Mouse (Mus musculus): Measurements from ENCODE around the gene Kdm3a. TPM values are rescaled to one million over a fixed set of nuclear protein-coding genes. Genes with fewer than 3 reads are reported as not detected.

Kdm3a gene
- polyA plus RNA-seq, 1 experiment = 6.5 TPM

DNA sequence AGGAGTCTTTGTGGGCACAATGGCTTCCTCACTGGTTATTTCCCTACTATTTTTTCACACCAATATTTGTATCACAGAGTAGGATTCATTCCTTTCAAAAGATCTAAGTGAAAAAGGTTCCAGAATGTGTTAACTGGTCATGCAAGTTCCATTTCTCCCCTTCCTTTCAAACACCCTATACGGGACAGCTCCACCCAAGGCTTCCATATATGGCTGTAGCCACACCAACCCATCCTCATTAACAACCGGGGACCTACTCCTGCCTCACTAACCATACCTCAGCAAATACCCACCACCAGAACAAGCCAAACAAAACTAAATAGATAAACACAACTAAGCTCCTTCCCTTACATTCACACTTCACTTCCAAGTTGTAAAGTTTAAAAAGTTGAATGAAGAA lies 1.6 kb downstream of the Kdm3a start:
- peak overlapping the region; percentile 98 for H3K4me3 ChIP-seq (replicated peaks)
- H3K27me3 ChIP-seq (replicated peaks) = no peaks in the 10 kb centered on the region
- no peaks in the 10 kb centered on the region for H3K9me3 ChIP-seq
- peaks cover 50% of the 10 kb centered on the region for H3K36me3 ChIP-seq (replicated peaks; ENCODE audit: low read length)
- peaks cover 39% of the 10 kb centered on the region for H3K4me1 ChIP-seq
- TF ChIP-seq GATA1 (IDR thresholded peaks at IDR 0.05; ENCODE audit: borderline replicate concordance, low read length) (no peak), FLI1 (IDR thresholded peaks at IDR 0.05; ENCODE audit: low read length) (no peak)

DNA sequence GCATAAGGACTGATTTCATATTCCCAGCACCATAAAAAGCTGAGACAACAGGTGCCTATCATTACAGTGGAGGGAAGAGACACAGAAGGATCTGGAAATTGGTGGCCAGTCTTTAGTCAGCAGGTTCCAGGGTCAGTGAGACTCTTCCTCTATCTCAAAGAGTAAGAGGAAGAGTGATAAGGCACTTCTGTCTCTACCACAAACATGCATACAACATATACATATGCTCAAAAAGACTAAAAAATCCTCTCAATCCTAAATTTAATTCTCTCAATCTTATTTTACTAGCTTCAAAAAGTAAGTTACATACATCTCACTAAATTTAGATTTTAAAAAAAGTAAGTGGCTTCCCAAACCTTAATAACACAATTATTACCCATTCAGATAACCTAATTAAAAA lies 5.5 kb downstream of the Kdm3a start:
- Histone ChIP-seq H3K4me1 (peaks cover 43% of the 10 kb centered on the region), H3K36me3 (replicated peaks; ENCODE audit: low read length) (peaks cover 89% of the 10 kb centered on the region), H3K4me3 (replicated peaks) (no peak overlapping the region), H3K27me3 (replicated peaks) (no peaks in the 10 kb centered on the region), H3K9me3 (no peaks in the 10 kb centered on the region)
- no peak for TF ChIP-seq FLI1 (IDR thresholded peaks at IDR 0.05; ENCODE audit: low read length)
- no peak for TF ChIP-seq GATA1 (IDR thresholded peaks at IDR 0.05; ENCODE audit: borderline replicate concordance, low read length)

DNA sequence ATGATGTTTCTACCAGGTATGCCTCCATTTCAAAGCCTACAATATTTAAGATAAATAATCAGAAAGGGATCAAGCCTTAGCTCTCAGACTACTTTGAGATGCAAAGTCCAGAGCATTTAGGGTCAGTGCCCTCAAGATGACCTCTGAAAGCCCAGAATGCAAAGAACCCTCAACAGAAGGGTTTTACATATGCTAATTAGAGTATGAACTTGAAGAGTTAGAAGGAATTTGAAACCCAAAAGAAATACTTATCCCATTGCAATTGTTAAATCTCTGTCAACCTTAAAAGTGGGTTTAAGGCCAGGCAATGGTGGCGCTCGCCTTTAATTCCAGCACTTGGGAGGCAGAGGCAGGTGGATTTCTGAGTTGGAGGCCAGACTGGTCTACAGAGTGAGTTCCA lies 6.8 kb downstream of the Kdm3a start:
- Histone ChIP-seq H3K4me1 (peaks cover 40% of the 10 kb centered on the region), H3K27me3 (replicated peaks) (no peaks in the 10 kb centered on the region), H3K9me3 (no peaks in the 10 kb centered on the region), H3K4me3 (replicated peaks) (no peak overlapping the region), H3K36me3 (replicated peaks; ENCODE audit: low read length) (peaks cover 98% of the 10 kb centered on the region)
- TF ChIP-seq FLI1 (IDR thresholded peaks at IDR 0.05; ENCODE audit: low read length) (no peak), GATA1 (IDR thresholded peaks at IDR 0.05; ENCODE audit: borderline replicate concordance, low read length) (no peak)

DNA sequence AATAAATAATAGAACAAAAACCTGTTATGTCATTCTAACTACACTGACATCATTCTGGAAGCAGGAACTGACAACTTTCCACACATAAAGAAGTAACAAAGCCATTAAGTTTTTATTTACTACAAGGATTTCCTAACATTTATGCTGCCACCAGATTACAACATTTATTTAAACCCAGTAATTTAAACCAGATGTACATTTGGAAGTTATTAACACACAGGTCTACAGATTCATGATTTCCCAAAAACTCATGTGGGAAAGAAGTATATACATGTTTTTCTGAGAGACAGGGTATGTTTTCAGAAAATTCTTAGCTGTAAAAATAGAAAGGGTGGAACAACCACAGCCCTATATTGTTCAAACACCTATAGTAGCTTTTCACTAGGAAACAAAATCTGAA lies 8.1 kb downstream of the Kdm3a start:
- no peaks in the 10 kb centered on the region for H3K27me3 ChIP-seq (replicated peaks)
- H3K4me3 ChIP-seq (replicated peaks) = no peak overlapping the region
- TF ChIP-seq GATA1 (IDR thresholded peaks at IDR 0.05; ENCODE audit: borderline replicate concordance, low read length) (no peak), FLI1 (IDR thresholded peaks at IDR 0.05; ENCODE audit: low read length) (no peak)
- peaks cover 28% of the 10 kb centered on the region for H3K4me1 ChIP-seq
- no peaks in the 10 kb centered on the region for H3K9me3 ChIP-seq
- peaks cover 98% of the 10 kb centered on the region for H3K36me3 ChIP-seq (replicated peaks; ENCODE audit: low read length)

DNA sequence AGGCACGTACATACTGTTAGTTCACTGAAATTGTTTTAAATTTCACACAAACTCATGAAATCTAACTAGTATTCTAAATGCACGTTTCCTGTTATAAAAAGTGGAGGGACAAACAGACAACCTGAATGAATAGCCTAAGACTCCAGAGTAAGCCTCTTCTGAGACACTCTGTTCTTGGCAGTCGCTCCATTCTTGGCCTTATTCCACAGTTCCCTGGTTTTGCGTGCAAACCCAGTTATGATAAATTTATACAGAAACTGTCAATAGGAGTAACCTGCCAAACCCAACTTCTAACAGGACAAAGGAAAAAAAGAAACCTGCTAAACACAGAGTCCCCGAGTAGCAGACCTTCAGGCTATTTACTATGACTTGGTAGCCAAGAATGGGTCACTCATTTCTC lies 10.8 kb downstream of the Kdm3a start:
- no peaks in the 10 kb centered on the region for H3K9me3 ChIP-seq
- peaks cover 99% of the 10 kb centered on the region for H3K36me3 ChIP-seq (replicated peaks; ENCODE audit: low read length)
- no peak overlapping the region for H3K4me3 ChIP-seq (replicated peaks)
- TF ChIP-seq FLI1 (IDR thresholded peaks at IDR 0.05; ENCODE audit: low read length) = no peak
- no peak for TF ChIP-seq GATA1 (IDR thresholded peaks at IDR 0.05; ENCODE audit: borderline replicate concordance, low read length)
- no peaks in the 10 kb centered on the region for H3K27me3 ChIP-seq (replicated peaks)
- H3K4me1 ChIP-seq = peaks cover 10% of the 10 kb centered on the region

DNA sequence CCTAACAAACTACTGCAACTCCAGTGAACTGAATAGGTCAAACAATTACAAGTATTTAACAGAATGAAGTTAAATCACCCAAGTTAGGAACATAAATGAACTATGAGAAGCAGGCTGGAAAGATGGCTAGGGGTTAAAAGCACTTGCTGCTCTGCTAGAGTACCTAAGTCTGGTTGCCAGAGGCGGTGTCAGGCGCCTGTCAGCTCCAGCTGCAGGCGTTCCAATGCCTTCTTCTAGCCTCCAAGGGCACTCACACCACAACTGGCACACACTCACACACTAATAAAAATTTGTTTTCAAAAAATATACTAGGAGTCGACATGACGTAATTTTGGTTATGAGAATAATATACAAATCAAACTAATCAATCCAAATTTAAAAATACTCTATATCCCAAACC lies 11.2 kb downstream of the Kdm3a start:
- no peaks in the 10 kb centered on the region for H3K9me3 ChIP-seq
- H3K4me1 ChIP-seq = peaks cover 14% of the 10 kb centered on the region
- H3K36me3 ChIP-seq (replicated peaks; ENCODE audit: low read length) = peaks cover 99% of the 10 kb centered on the region
- no peak overlapping the region for H3K4me3 ChIP-seq (replicated peaks)
- TF ChIP-seq GATA1 (IDR thresholded peaks at IDR 0.05; ENCODE audit: borderline replicate concordance, low read length) (no peak), FLI1 (IDR thresholded peaks at IDR 0.05; ENCODE audit: low read length) (no peak)
- H3K27me3 ChIP-seq (replicated peaks) = no peaks in the 10 kb centered on the region

DNA sequence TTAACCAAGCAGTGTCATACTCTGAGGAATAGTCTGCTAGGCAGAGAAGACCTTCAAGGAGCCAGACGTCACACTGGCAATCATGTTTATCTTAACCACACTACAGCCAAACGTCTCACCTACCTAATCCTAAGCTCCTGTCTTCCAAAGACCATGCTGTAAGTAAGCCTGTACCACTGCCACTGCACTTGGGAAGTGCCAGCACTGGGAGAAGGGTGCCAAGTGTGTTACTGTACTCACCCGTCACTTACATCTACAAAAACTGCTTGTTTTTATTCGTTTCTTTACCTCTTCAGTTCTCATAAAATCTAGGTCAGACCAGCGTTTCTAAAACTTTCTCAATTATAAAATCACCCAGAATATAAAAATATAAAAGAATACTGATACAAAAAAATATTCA lies 15.8 kb downstream of the Kdm3a start:
- Histone ChIP-seq H3K4me3 (replicated peaks) (no peak overlapping the region), H3K36me3 (replicated peaks; ENCODE audit: low read length) (peaks cover 100% of the 10 kb centered on the region)

DNA sequence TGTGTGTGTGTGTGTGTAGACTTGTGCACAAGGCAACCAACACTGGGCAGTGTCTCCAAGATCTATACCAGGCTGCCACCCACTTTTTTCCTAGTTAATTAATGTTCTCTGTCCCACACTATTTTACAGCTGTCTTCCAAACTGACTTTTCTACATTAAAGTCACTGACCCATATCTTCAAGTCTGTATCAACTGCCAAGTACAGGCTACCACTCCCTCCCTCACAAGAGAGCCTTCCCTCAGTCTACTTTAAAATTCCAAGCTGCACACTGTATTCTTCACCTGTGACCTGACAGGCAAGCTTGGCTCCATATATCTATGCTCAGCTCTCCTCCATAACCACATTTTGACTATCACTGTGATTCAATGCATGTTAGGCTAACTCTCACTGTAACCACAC lies 19.6 kb downstream of the Kdm3a start:
- TF ChIP-seq GATA1 (IDR thresholded peaks at IDR 0.05; ENCODE audit: borderline replicate concordance, low read length) (no peak), FLI1 (IDR thresholded peaks at IDR 0.05; ENCODE audit: low read length) (no peak)
- no peaks in the 10 kb centered on the region for H3K27me3 ChIP-seq (replicated peaks)
- H3K4me3 ChIP-seq (replicated peaks) = no peak overlapping the region
- H3K36me3 ChIP-seq (replicated peaks; ENCODE audit: low read length) = peaks cover 100% of the 10 kb centered on the region
- H3K4me1 ChIP-seq = peaks cover 10% of the 10 kb centered on the region
- H3K9me3 ChIP-seq = no peaks in the 10 kb centered on the region

More for the DNA sequence above, 15.8 kb downstream of the Kdm3a start:
- Histone ChIP-seq H3K27me3 (replicated peaks) (no peaks in the 10 kb centered on the region), H3K4me1 (peaks cover 10% of the 10 kb centered on the region), H3K9me3 (no peaks in the 10 kb centered on the region)
- TF ChIP-seq GATA1 (IDR thresholded peaks at IDR 0.05; ENCODE audit: borderline replicate concordance, low read length) = no peak
- TF ChIP-seq FLI1 (IDR thresholded peaks at IDR 0.05; ENCODE audit: low read length) = no peak

DNA sequence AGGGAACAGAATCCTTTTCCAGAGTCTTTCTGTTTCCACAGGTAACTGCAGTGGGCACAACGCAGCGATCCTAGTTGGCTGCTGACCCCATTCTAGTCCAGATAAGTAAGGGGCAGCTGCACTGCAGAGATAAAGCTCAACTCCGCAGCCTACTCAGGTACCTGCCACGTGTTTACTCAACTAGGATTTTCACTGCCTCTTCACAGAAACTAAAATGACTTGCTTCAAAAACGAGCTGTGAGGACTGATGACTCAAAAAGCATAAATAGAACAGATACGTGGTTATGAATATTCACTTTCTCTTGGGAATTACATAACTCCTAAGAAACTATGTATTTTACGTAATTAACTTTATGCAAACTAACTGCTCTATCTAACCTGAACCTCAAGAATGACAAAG lies 22.8 kb downstream of the Kdm3a start:
- H3K36me3 ChIP-seq (replicated peaks; ENCODE audit: low read length) = peaks cover 98% of the 10 kb centered on the region
- peaks cover 8% of the 10 kb centered on the region; the same call in 1 of the 2 replicates for H3K4me1 ChIP-seq
- no peaks in the 10 kb centered on the region for H3K27me3 ChIP-seq (replicated peaks)
- no peaks in the 10 kb centered on the region for H3K9me3 ChIP-seq
- TF ChIP-seq GATA1 (IDR thresholded peaks at IDR 0.05; ENCODE audit: borderline replicate concordance, low read length) = no peak
- TF ChIP-seq FLI1 (IDR thresholded peaks at IDR 0.05; ENCODE audit: low read length) = no peak
- H3K4me3 ChIP-seq (replicated peaks) = no peak overlapping the region

DNA sequence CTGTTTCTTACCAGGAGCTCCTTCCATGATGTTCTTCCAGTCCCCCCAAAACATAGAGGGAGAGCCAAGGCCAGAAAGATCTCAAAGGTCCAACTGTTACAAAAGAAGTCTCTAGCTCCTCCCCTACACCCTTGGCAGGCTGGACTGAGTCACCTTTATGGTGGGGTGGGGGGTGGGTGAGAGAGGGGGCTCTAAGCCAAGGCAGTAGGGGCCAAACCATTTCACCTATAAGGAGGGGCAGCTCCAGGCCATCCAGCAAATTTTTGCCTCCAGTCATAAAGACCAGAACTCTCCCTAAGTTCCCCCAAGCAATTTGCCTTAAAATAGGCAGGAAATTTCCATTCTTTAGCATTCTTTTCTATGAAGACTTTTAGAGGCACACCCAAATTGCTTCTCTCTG lies 23.8 kb downstream of the Kdm3a start:
- Histone ChIP-seq H3K9me3 (no peaks in the 10 kb centered on the region), H3K4me3 (replicated peaks) (no peak overlapping the region), H3K36me3 (replicated peaks; ENCODE audit: low read length) (peaks cover 97% of the 10 kb centered on the region), H3K4me1 (peaks cover 8% of the 10 kb centered on the region; the same call in 1 of the 2 replicates), H3K27me3 (replicated peaks) (no peaks in the 10 kb centered on the region)
- no peak for TF ChIP-seq FLI1 (IDR thresholded peaks at IDR 0.05; ENCODE audit: low read length)

DNA sequence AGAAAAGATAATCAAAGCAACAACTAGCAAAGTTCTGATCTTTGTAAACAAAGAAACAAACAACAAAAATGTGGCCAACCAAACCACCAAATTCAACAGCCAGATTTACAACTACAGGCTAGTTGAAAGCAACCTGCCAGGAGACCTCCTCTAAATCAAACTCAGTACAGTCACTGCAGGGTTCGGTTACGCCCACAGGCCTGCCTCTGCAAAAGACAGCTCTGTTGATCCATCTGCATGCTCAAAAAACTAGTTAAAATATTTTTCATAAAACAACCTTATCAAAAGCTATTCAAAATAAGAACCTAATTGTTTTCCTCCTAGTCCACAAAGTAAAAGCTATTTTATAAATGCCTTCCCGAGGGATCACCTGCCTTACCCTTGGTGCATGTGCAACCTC lies 25.0 kb downstream of the Kdm3a start:
- no peak overlapping the region for H3K4me3 ChIP-seq (replicated peaks)
- peaks cover 97% of the 10 kb centered on the region for H3K36me3 ChIP-seq (replicated peaks; ENCODE audit: low read length)
- H3K9me3 ChIP-seq = no peaks in the 10 kb centered on the region
- no peaks in the 10 kb centered on the region for H3K27me3 ChIP-seq (replicated peaks)
- TF ChIP-seq GATA1 (IDR thresholded peaks at IDR 0.05; ENCODE audit: borderline replicate concordance, low read length) (no peak), FLI1 (IDR thresholded peaks at IDR 0.05; ENCODE audit: low read length) (no peak)
- peaks cover 8% of the 10 kb centered on the region; the same call in 1 of the 2 replicates for H3K4me1 ChIP-seq
